Mouse (Mus musculus) myocyte (in vitro differentiated cells): Measurements from ENCODE around the gene Trpm3. TPM values are rescaled to one million over a fixed set of nuclear protein-coding genes. Genes with fewer than 3 reads are reported as not detected.

Experiments used
- H3K27me3 ChIP-seq: one replicate; pipeline ENCODE4 v1.6.1; 2011; ENCODE audit not compliant: control insufficient read depth, insufficient read depth, insufficient read length
- H3K36me3 ChIP-seq: one replicate; pipeline ENCODE4 v1.6.1; 2011; ENCODE audit not compliant: control insufficient read depth, insufficient read depth
- H3K4me2 ChIP-seq: one replicate; pipeline ENCODE4 v1.6.1; 2011; ENCODE audit warnings: low read depth, control low read depth
- H3K4me3 ChIP-seq: one replicate; pipeline ENCODE4 v1.5.1; 2011; ENCODE audit warnings: mild to moderate bottlenecking, control low read depth, moderate library complexity
- H3K79me2 ChIP-seq: one replicate; pipeline ENCODE4 v1.6.1; 2011; ENCODE audit not compliant: control insufficient read depth, insufficient read depth
- H3ac ChIP-seq: one replicate; pipeline ENCODE4 v1.6.1; 2011; ENCODE audit not compliant: control insufficient read depth, insufficient read length
- CEBPB ChIP-seq: IDR thresholded peaks from 2 replicates; pipeline ENCODE4 v1.6.1; 2011; ENCODE audit warnings: mild to moderate bottlenecking, moderate library complexity; ENCODE audit not compliant: poor library complexity, insufficient read depth, severe bottlenecking
- E2F4 ChIP-seq: IDR thresholded peaks from one replicate; pipeline ENCODE4 v1.6.1; 2011; ENCODE audit warnings: mild to moderate bottlenecking, control low read depth, moderate library complexity; ENCODE audit not compliant: insufficient read depth
- MAX ChIP-seq: IDR thresholded peaks from one replicate; pipeline ENCODE4 v1.6.1; 2011; ENCODE audit warnings: low read depth, mild to moderate bottlenecking, control low read depth
- MYOD1 ChIP-seq, 3 experiments: IDR thresholded peaks; one replicate each; pipeline ENCODE4 v1.6.1; 2011; ENCODE audit warnings: control low read depth in 2 of 3, low read depth in 2 of 3, mild to moderate bottlenecking in 2 of 3, moderate library complexity in 1 of 3; ENCODE audit not compliant: insufficient read length in 2 of 3, control insufficient read depth in 1 of 3
- MYOG ChIP-seq, 3 experiments: IDR thresholded peaks; one replicate each; pipeline ENCODE4 v1.6.1; 2011; ENCODE audit warnings: control low read depth in 2 of 3, low read depth in 2 of 3, mild to moderate bottlenecking in 2 of 3; ENCODE audit not compliant: insufficient read length in 2 of 3, control insufficient read depth in 1 of 3, insufficient read depth in 1 of 3
- POLR2A ChIP-seq: IDR thresholded peaks from one replicate; pipeline ENCODE4 v1.6.1; 2011; ENCODE audit warnings: low read depth, mild to moderate bottlenecking, control low read depth, moderate library complexity; ENCODE audit not compliant: insufficient read length
- POLR2AphosphoS2 ChIP-seq: IDR thresholded peaks from one replicate; pipeline ENCODE4 v1.6.1; 2011; ENCODE audit warnings: low read depth, control low read depth; ENCODE audit not compliant: insufficient read length
- REST ChIP-seq: IDR thresholded peaks from one replicate; pipeline ENCODE4 v1.6.1; 2011; ENCODE audit warnings: mild to moderate bottlenecking, control low read depth, moderate library complexity; ENCODE audit not compliant: insufficient read depth, insufficient read length
- SRF ChIP-seq: IDR thresholded peaks from one replicate; pipeline ENCODE4 v1.6.1; 2011; ENCODE audit warnings: low read depth; ENCODE audit not compliant: control insufficient read depth, insufficient read length
- TCF12 ChIP-seq: IDR thresholded peaks from one replicate; pipeline ENCODE4 v1.6.1; 2011; ENCODE audit warnings: mild to moderate bottlenecking, control low read depth; ENCODE audit not compliant: poor library complexity, insufficient read depth, severe bottlenecking
- TCF3 ChIP-seq: IDR thresholded peaks from one replicate; pipeline ENCODE4 v1.6.1; 2011; ENCODE audit warnings: low read depth, control low read depth; ENCODE audit not compliant: insufficient read length
- USF1 ChIP-seq: IDR thresholded peaks from one replicate; pipeline ENCODE4 v1.6.1; 2011; ENCODE audit warnings: low read depth, mild to moderate bottlenecking, control low read depth, moderate library complexity
- polyA plus RNA-seq: library from polyadenylated mRNA; unstranded; fragments of >200 nt; fragmentation: generic; extraction: Trizol; gene quantifications from one replicate; pipeline ENCODE4 v1.2.1, GENCODE M21; 2012; ENCODE audit warnings: missing spikeins

Trpm3 gene
- polyA plus RNA-seq, 1 experiment = 0.05 TPM

GRCm38 (mm10) chr19:22910686-22911085 is 771.8 kb downstream of the Trpm3 start:
- Histone ChIP-seq H3ac (no peak overlapping the region), H3K36me3 (no peaks in the 10 kb centered on the region)
- no peak for TF ChIP-seq MAX
- TF ChIP-seq USF1 = no peak
- no peak for TF ChIP-seq TCF3
- TF ChIP-seq SRF = no peak
- TF ChIP-seq E2F4 = no peak
- no peak for TF ChIP-seq POLR2AphosphoS2
- no peak for TF ChIP-seq CEBPB
- no peak for TF ChIP-seq POLR2A
- no peak for TF ChIP-seq MYOG (IDR thresholded peaks at IDR 0.05; ENCODE audit: control insufficient read depth in 1 of 3, insufficient read depth in 1 of 3, insufficient read length in 2 of 3, low read depth in 2 of 3)
- TF ChIP-seq TCF12 = no peak
- no peak for TF ChIP-seq REST
- TF ChIP-seq MYOD1 (IDR thresholded peaks at IDR 0.05; ENCODE audit: control insufficient read depth in 1 of 3, insufficient read length in 2 of 3, low read depth in 2 of 3) = no peak

GRCm38 (mm10) chr19:22912971-22913370 is 774.1 kb downstream of the Trpm3 start:
- Histone ChIP-seq H3K27me3 (no peaks in the 10 kb centered on the region), H3K36me3 (no peaks in the 10 kb centered on the region), H3ac (no peak overlapping the region), H3K4me2 (no peak overlapping the region), H3K4me3 (no peak overlapping the region), H3K79me2 (no peaks in the 10 kb centered on the region)
- TF ChIP-seq TCF3 (no peak), SRF (no peak), TCF12 (no peak), REST (no peak), MYOD1 (IDR thresholded peaks at IDR 0.05; ENCODE audit: control insufficient read depth in 1 of 3, insufficient read length in 2 of 3, low read depth in 2 of 3) (no peak), POLR2A (no peak), MYOG (IDR thresholded peaks at IDR 0.05; ENCODE audit: control insufficient read depth in 1 of 3, insufficient read depth in 1 of 3, insufficient read length in 2 of 3, low read depth in 2 of 3) (no peak), MAX (no peak), USF1 (no peak), E2F4 (no peak), CEBPB (no peak), POLR2AphosphoS2 (no peak)

More at GRCm38 (mm10) chr19:22910686-22911085, 771.8 kb downstream of the Trpm3 start:
- Histone ChIP-seq H3K27me3 (no peaks in the 10 kb centered on the region), H3K4me3 (no peak overlapping the region), H3K79me2 (no peaks in the 10 kb centered on the region), H3K4me2 (no peak overlapping the region)

DNA sequence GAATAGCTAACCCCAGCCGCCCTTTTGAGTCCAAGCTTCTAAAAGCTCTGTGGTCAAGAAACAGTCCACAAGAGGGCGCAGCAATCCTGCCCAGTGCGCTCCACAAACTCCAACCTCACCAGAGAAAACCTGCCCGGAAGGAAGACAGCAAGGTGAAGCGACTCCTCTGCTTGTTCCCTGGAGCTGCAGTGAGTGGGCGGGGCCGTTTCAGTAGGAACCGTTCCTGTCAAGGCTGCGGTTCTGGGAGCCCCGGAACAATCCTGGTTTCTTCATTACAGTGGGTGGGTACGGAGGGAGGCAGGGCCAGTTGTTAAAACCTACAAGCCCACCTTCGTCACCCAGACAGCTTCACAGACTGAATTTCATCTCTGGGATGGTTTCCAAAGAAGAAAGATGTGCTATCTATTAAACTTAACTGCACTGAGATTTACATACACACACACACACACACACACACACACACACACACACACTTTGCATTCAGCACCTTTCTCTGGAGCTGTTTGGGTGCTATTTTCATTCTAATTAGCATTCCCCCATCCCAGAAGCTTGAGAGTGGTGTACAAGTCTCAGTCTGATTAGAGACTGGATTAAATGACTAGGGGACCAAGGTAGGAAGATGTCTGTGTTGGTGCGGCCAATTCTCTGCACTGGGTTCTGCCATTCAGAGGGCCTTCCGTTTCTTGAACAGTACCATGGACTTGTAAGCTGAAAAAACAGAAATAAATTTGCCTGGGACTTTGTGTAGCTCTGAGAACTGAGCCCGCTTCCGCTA is 777.2 kb downstream of the Trpm3 start:
- Histone ChIP-seq H3K36me3 (no peaks in the 10 kb centered on the region), H3K27me3 (no peaks in the 10 kb centered on the region), H3K4me2 (peak overlapping the region; percentile 91), H3K79me2 (no peaks in the 10 kb centered on the region), H3ac (no peak overlapping the region), H3K4me3 (peak overlapping the region; percentile 8)
- TF ChIP-seq MAX (no peak), CEBPB (no peak), TCF12 (no peak)

- Histone ChIP-seq H3K4me3 (peak overlapping the region; percentile 8), H3K79me2 (no peaks in the 10 kb centered on the region)
- TF ChIP-seq MYOG (IDR thresholded peaks at IDR 0.05; ENCODE audit: control insufficient read depth in 1 of 3, insufficient read depth in 1 of 3, insufficient read length in 2 of 3, low read depth in 2 of 3) (peak in 1 of 3 experiments; percentile 9), MYOD1 (IDR thresholded peaks at IDR 0.05; ENCODE audit: control insufficient read depth in 1 of 3, insufficient read length in 2 of 3, low read depth in 2 of 3) (peak in 1 of 3 experiments; percentile 15), POLR2AphosphoS2 (no peak)
Observed at GRCm38 (mm10) chr19:22916643-22917344, 777.9 kb downstream of the Trpm3 start.

GRCm38 (mm10) chr19:22917345-22917735 is 778.5 kb downstream of the Trpm3 start:
- no peaks in the 10 kb centered on the region for H3K27me3 ChIP-seq
- peak overlapping the region; percentile 8 for H3K4me3 ChIP-seq
- H3K36me3 ChIP-seq = no peaks in the 10 kb centered on the region
- H3K4me2 ChIP-seq = peak overlapping the region; percentile 70
- no peak overlapping the region for H3ac ChIP-seq
- no peaks in the 10 kb centered on the region for H3K79me2 ChIP-seq
- TF ChIP-seq TCF12 (no peak), MYOD1 (IDR thresholded peaks at IDR 0.05; ENCODE audit: control insufficient read depth in 1 of 3, insufficient read length in 2 of 3, low read depth in 2 of 3) (no peak), SRF (no peak), CEBPB (0 out of 2 replicates have a peak, but pooled peaks have one; percentile 34)

More at GRCm38 (mm10) chr19:22916643-22917344, 777.9 kb downstream of the Trpm3 start:
- H3ac ChIP-seq = no peak overlapping the region
- peak overlapping the region; percentile 91 for H3K4me2 ChIP-seq
- no peaks in the 10 kb centered on the region for H3K36me3 ChIP-seq
- H3K27me3 ChIP-seq = no peaks in the 10 kb centered on the region
